Mouse (Mus musculus): Measurements from ENCODE around the gene Fmnl3.

Fmnl3 gene

DNA sequence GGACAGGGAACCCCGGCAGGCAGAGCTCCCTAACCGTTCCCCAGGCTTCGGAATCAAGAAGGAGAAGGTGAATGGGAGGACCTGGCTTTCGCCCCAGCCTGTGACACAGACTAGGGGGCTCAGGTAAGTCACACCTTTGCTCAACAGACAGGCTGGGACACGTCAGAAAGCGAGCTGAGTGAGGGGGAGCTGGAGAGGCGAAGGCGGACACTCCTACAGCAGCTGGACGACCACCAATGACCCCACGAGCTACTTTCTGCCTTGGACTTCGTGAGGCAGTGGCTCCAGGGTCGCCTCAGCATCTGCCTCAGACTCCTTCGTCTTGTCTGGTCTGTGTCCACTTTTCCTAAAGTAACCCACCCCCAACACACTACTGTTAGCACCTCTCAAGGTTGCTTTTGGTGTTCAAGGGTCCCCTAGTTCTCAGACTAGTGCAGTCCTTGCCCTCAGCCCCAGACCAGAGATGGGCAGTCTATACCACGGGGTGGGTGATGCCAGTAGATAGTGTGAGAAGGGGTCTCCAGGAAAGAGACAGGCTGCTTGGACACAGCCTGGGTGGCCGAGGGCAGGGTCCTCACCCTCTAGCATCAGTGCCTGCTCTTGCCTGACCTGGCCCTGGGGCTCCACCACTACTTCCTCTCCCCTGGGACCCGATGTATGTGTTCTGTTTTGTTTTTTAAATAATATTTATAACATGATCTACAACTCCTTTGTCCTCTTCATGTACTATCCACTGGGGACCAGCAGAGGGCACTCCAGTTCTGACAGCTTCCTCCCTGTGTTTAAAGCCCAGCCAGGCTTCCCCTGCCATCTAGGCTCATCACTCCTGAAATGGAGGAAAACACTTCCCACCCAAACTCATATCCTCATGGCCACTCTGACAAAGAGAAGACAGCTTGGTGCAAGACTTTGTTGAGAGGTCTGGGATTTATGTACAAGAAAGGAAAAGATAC is 53.7 kb downstream of the Fmnl3 start:
- peak; percentile 87 for DNase-seq

GRCm38 (mm10) chr15:99314891-99315290 is 55.4 kb downstream of the Fmnl3 start:
- no peak for DNase-seq

GRCm38 (mm10) chr15:99310617-99311016 is 59.7 kb downstream of the Fmnl3 start:
- DNase-seq, result no peak

GRCm38 (mm10) chr15:99309549-99309948 is 60.7 kb downstream of the Fmnl3 start:
- no peak for DNase-seq

GRCm38 (mm10) chr15:99307476-99307875 is 62.8 kb downstream of the Fmnl3 start:
- DNase-seq, result no peak

GRCm38 (mm10) chr15:99296213-99296612 is 74.1 kb downstream of the Fmnl3 start:
- DNase-seq, result no peak

- peak; percentile 60 for DNase-seq
Observed at GRCm38 (mm10) chr15:99295484-99295981, 74.7 kb downstream of the Fmnl3 start, which contains the start of gene Fam186b. Gene Fam186b, minus strand, starts transcription at chr15:99295888.

DNA sequence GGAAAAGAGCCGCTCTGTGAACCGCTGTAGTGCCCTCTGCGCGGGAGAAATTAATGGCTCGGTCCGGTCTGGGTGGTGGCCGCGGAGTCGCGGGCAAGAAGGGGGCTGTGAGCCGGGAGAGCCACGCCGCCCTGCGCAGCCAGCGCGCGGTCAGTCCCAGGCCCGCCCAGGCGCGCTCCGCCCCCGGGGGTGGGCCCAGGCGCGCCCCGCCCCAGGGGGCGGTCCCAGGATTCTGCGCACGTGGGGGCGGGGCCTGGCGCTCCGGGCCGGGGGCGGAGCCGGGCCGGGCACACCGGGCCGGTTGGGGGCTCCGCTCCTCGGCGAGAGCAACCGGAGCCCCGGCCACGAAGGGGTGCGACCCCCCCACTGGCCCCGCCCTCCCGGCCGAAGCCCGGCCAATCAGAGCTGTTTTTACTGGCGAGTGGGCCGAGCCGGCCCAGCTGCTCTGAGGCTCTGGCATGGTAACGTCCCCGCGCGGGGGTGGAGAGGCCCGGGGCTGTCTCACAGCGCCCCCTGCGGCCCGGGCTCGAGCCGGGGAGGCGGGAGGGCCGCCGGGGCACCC is 75.4 kb downstream of the Fmnl3 start, which contains the start of gene Prpf40b:
Prpf40b (plus strand) TSS at position 275 of the 562 bp plus-strand sequence.
- DNase-seq, result peak; percentile 93

DNA sequence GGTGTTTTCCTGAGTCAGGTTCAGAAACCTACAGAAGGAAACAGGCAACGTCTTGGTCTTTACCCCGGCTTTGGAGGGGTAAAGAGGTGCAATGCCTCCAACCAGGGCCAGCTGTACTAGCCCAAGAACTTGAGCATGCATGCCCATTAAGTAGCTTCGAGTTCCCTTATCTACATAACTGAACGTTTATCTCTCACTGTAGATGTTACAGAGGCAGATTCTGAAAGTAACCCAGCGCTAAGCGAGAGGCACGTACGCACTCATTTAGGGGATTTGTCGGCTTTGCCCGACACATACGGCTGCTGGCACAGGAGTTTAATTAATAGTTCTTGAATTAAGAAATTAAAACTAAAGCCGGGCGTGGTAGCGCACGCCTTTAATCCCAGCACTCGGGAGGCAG is 76.0 kb downstream of the Fmnl3 start:
- DNase-seq, result no peak

GRCm38 (mm10) chr15:99290586-99290985 is 79.7 kb downstream of the Fmnl3 start:
- DNase-seq, result no peak

DNA sequence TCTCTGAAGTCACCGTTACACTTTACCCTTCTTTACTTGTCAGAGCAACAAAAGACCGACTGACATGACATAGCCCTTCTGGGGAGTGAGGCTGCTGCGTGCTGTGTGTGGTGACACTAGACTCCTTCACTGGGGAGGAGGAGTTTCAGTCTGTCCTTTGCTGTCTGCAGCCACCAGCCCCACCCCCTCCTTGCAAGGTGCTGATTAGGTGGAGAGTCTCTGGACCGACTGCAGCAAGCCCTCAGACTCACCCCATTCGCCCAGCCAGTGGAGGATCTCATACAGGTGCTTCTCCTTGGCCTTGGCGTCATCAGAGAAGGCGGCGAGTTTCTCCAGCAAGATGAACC is 85.1 kb downstream of the Fmnl3 start:
- no peak for DNase-seq

DNA sequence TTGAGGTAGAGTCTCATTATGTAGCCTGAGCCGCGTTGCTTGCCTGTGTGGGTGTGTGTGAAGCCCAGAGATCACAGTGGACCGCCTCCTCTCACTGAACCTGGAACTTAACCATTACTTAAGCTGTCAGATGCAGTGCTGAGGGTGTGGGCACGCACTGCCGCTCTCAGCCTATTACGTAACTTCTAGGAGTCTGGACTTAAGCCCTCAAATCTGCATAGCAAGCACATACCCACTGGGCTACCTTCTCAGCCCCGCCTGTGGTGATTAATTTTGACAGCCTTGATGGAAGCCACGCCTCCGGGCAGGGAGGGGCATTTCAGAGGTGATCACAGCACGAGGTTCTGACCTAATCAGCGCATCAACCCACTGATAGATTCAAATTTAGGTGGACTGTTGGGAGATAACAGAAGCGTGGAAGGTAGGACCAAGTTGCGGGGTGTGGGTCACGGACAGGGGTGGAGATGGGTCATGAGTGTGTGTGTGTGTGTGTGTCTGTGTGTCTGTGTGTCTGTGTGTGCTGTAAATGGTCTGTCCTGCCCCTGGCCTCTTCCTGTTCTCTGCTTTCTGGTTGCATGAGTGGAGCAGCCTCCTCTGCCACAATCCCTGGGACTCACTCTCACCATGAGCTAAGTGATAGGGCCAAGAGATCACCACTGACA is 85.6 kb downstream of the Fmnl3 start:
- no peak for DNase-seq

GRCm38 (mm10) chr15:99283456-99283855 is 86.8 kb downstream of the Fmnl3 start:
- DNase-seq, result peak; percentile 66

DNA sequence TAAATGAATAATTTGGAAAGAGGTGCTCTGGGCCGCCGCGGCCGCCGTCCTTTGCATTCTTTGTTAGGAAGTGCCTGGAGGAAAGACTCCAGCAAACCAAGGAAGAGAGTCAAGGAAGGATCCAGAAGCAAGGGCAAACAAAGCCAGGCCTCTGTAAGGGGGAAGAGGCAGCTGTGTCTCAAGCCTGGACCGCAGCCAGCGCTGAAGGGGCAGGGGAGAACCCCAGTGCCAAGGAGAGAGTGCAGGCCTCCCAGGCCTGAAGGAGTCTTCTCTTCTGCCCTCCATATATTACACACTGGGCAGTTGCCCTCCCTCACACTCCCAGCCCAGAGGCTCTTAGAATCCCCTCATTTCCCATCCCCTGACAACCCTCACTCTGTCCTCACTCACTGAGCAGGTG is 92.0 kb downstream of the Fmnl3 start:
- no peak for DNase-seq

- no peak for DNase-seq
Observed at GRCm38 (mm10) chr15:99276095-99276494, 94.2 kb downstream of the Fmnl3 start.

All from thymus, postnatal 4 days (tissue).